Mouse (Mus musculus) megakaryocyte, embryonic 14.5 days (primary cell): ENCODE measurements around the gene Hrh2.

Source experiments
- FLI1 ChIP-seq: IDR thresholded peaks from 2 replicates; pipeline ENCODE4 v1.6.1; 2012; ENCODE audit warnings: low read length, inconsistent platforms, mixed read lengths
- GATA1 ChIP-seq: IDR thresholded peaks from 3 replicates; pipeline ENCODE4 v1.6.1; 2012; ENCODE audit warnings: mixed read lengths, low read length, inconsistent platforms, borderline replicate concordance

DNA sequence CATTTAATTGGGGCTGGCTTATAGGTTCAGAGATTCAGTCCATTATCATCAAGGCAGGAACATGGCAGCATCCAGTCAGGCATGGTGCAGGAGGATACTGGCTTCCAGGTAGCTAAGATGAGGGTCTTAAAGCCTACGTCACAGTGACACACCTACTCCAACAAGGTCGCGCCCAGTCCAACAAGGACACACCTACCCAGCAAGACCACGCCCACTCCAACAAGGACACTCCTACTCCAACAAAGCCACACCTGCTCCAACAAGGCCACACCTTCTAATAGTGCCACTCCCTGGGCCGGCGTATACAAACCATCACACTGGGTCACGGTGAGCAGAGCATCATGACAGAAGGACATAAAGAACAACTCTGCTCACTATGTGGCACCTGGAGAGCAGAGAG, 80.1 kb downstream of the Hrh2 start:
- TF ChIP-seq FLI1 (no peak), GATA1 (no peak)
